Mouse (Mus musculus) liver (tissue): ENCODE data around the gene Arhgdib.
"Not testable (repeated sequence)": the region's sequence is repeated elsewhere in the genome, so short reads cannot be mapped to it uniquely, and the experiment has no call there.

Experiments used
- DNase-seq: peaks from one replicate; pipeline ENCODE4 v3.0.0-alpha.2; 2020; ENCODE audit warnings: mixed read lengths

Arhgdib gene

DNA sequence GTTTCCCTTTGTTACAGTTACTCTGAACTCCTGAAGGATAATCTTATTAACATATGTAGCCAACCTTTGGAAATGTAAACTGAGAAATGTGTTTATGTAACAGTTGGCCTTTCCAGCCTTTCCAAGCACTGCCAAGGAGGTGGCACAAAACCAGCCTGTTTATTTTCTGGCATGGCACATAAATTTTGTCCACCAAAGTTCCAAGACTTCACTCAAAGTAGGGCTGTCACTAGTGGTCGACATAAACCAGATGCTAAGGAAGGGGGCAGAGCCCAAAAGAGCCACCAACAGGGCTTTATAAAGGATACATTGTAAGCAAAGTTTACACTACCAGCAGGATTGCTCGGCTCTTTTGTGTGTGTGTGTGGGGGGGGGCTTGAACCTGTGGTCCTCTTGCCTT lies 23.8 kb downstream of the Arhgdib start:
- no peak for DNase-seq

DNA sequence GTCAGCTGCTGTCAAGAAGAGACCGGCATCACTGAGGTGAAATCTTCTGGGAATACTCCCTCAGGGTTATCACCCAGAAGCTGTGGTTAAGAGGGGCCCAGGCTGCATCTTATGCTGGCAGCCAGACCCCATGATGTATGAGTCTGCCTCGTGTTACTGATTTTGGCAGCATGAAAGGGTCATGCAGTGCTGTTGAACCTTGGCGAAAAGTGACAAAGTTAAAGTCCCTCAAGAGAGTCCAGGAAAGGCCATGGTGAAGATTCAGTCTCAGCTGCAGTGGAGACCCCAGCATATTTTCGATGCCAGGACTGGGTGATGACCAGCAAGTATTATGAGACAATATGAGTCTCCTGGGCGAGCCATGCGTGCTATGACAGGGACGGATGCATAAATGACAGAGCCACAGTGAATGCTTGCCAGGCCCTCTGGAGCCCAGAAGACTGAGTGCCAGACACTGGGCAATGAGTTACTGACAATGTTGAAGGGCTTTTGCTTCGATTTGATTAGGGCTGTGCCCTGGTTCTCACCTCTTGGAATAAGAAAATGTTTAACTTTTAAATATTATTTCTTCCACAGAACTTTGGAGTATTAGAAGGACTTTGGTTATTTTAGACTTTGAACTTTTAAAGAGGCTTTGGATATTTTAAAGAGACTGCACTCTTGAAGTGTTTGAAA lies 25.8 kb downstream of the Arhgdib start:
- DNase-seq, result no peak

DNA sequence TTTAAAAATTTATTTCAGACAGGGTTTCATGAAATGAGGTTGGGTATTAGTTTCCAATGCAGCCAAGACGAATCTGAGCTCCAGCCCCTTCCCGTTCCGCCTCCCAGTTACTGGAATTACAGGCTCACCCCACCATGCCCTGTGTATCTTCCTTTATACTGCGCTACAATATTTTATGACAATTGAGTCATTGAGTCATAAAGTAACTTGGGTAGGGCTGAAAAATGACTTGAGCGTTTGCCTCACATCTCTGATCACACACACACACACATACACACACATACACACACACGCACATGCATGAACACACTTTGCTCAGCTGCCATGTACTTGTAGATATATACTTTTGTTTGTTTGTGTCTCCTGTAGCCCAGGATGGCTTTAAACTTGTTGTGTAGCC lies 27.5 kb downstream of the Arhgdib start:
- no peak for DNase-seq

DNA sequence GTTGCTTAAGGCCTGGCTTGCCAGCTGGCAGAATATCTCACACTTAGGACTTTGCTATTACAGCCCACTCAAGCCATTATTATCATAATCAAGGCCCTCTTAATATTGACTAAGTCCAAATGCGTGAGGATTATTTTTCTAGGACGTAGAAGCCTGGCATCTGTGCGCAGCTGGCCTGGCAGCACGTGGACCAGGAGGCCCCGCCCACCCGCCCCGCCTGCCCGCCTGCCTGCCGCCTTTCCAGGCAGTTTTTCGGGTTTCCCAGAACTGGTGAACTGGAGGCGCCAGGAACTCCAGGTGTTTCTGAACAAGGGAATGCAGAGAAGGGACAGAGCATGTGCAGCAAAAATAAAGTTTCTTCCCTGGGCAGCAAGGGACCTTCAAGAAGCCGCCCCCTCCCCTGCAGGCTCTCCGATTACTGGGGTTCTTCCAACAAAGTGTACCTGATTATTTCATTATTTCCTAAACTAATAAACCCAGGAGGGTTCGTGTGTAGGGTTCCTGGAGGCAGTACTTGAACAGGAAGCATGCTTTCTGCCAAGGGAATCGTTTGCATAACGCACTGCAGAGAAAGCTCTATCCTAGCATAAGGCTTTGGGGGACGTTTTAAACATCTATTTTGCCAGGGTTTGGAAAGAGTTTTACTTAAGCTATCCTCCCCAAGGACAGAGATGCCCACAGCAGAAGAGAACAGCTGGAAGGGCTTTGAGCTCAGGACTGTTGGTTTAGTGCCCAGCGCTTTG lies 28.1 kb downstream of the Arhgdib start:
- peak; percentile 45 for DNase-seq

DNA sequence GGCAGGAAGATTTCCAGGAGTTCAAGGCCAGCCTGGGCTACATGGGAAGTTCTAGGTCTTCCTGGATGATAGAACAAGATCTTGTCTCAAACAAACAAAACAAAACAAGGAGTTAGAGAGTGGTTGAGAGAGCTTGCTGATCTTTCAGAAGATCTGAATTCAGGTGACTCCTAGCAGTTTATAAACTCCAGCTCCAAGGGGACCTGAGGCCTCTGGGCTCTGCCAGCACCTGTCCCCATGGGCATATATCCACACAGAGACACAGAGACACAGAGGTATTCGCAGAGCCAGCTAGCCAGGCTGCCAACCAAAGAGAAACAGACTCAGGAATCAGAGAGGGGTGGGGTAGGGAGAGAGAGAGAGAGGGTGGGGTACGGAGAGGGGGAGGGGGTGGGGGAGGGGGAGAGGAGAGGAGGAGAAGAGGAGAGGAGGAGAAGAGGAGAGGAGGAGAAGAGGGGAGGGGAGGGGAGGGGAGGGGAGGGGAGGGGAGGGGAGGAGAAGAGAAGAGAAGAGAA lies 28.9 kb downstream of the Arhgdib start:
- DNase-seq, result no peak

DNA sequence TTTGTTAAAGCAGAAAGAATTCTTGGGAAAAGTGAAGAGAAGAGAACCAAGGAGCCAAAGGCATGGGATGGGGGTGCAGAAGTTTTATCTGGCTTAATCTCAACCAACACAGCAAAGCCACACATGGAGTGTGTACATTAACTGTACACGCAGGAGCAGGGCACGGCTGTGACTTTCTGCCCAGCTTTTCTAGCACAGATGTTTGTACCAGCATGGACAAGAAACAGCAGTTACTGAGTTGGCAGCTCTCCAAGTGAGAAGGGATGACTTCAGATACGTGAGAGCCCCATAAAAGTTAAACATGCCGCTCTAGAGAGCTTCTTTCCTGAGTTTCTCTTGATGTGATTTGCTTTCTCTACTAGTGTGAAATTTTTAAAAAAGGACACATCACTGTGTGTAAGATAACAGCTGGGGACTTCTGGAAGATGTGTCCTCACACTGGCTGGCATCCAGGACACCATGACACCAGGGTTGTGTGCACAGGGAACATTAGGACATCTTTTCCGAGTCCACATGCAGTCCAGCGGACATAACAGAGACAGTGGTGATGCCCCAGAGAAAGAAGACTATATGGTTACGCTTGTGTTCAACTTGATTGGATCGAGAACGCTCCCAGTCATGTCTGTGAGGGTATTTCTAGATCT lies 31.3 kb downstream of the Arhgdib start:
- no peak for DNase-seq

DNA sequence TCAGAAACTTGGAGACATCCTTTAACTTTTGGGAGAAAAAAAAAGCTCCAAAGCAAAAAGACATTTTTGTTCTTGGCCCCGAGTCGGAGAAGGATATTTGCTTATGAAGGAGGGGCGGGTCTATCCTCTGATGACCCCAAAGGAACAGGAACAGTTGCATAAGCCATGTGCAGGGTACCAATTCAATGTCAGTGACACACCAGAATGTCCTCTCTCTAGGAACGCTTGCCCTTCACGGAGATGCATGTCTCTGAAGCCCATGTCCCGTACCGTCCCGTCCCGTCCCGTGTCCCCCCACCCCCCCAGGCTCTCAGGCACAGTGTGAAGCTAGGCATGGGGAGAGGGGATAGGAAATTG lies 34.8 kb downstream of the Arhgdib start:
- no peak for DNase-seq

DNA sequence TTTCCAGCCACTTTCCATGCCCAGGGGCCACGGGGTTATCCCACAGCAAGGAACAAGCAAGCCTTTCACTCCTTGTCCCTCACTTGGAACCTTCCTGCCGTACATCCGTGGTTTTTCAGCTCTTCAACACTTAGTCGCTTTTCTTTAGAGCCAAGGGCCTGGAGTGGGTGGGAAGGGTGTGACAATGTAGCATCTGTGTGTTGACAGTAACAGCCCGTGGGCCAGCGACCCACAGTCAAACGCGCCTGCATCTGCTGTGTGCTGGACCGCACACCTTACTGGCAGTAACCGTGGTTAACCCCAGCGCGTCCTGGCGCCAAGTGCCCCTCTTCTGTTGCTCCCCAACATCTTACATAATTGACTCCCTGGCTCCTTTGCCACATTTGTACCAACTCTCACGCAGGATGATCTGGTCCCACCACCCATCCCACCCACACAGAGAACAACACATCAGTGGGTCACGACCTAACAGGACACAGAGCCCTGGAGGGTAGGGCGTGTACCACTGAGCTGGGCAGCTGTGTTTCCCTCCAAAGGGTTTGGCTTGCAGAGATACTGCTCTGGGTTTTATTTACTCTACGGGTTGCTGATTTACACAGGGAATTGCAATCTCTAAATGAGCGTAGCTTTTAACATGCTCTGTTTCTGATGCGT lies 35.3 kb downstream of the Arhgdib start:
- no peak for DNase-seq

DNA sequence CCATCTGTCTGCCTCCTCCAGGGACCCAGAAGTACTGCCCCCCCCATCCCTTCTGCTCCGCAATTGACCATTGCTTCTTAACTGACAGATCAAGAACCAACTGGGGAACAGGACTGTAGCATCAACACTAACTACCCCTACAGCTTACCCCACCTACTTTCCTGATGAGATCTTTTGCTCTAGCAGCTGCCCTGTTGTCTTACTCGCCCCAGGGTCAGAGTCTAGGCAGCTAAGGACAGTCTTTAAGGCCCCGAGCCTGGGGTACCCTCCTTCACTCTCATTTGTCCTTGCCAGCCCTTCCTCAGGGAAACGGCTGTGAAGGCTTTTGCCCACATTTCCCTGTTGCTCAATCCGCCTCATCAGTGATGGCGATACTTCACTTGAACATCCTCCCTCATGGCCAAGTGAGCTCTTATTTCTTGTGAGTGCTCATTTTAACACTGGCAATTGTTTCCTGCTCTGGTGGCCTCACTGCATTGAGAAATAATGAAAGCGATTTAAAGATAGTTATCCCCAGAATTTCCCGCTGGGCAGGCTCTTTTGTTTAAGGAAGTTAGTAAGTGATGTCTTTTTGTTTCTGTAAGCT lies 37.7 kb downstream of the Arhgdib start:
- DNase-seq, result no peak

DNA sequence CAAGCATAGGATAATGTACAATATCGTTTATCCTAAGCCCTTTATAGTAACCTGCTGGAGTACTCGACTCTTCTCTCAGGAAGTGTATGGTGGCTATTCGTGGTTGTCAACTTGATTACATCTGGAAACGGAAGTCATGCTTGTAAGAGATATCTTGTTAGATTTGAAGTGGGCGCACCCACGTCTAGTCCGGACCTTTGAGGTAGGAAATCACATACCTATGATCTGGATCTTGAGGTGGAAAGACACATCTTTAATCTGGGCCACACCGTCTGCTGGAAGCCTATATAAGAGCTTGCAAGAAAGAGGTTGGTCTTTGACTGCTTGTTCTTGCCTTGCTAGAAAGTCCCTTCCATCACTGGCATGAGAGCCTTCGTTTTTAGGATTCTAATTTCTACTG lies 39.2 kb downstream of the Arhgdib start:
- DNase-seq, result no peak

DNA sequence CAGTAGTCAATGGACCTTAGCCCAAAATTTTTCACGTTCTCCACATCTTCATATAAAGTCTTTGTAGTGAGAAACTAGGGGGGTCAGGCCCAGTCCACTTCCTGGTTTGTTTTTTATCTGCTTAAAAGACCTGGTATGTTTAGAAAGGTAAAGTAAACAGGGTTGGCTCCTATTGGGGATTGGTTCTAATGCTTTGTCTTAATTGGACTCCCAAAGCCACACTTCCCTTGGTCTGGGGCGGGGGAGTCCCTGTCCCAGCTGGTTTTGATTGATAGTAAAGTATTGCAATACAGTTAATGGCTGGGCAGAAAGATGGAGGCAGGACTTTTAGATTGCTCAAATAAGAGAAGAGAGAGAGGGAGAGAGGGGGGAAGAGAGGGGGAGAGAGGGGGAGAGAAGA lies 40.7 kb downstream of the Arhgdib start:
- no peak for DNase-seq

DNA sequence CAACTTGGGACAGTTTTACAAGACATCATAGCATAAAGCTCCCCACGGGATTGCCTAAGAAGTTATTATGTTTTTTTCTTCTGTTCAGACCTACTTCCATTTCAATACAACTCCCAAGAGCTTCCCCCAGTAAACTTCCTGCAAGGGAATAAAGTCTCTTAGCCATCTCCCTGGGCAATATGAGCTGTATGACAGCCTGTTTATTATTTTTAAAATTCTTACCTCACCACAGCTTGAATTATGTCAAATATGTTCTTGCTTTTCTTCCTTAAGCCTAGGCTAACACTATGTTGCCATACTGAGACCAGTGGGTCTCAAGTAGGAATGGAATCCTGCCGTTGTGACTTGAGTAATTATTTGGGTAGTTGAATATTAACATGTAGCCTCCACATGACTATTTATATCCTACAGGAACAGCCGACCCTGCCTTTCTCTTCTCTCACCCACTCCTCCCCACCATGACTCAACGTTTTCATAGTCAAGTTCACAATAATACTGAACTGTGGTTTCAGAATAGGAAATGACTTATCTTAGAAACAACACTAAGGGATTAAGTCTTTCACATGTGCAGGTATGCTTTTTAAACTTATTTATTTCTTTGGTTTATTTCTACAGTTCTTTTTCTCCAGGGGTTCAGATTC lies 41.2 kb downstream of the Arhgdib start:
- DNase-seq, result no peak

DNA sequence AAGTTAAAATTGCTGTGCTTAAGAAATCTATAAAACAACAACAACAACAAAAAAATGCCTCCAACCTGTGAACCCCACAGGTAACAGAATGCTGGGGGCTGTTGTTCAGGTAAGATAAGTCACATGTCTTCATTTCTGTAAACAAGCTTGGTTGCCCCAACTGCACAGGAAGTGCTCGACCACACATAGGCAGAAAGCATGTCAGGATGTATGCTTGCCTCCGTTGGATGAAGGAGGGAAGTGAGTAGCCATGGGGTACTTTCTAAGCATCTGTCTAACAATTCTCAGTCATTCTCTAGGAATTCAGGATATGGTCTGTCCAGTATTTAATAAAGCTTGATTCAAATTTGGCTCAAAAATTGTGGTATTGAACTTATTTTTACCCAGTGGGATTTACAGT lies 42.7 kb downstream of the Arhgdib start:
- no peak for DNase-seq

DNA sequence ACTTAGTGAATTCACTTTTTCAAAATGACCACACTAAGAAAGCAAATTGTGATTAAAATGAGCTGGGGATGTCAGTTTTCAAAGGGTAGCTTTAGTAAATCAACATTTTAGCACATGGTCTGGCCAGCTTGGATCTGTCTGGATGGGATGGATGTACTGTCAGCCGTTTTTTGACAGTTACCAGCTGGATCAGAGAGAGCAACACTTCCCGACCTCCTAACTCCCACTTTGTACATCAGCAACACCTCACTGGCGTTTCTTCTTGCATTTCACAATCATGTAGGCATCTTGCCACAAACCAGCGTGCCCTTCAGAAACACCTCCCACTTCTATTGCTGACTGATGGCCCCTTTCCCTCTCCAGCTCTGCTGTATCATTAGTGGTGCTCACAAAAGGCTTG lies 43.5 kb downstream of the Arhgdib start:
- DNase-seq, result no peak

DNA sequence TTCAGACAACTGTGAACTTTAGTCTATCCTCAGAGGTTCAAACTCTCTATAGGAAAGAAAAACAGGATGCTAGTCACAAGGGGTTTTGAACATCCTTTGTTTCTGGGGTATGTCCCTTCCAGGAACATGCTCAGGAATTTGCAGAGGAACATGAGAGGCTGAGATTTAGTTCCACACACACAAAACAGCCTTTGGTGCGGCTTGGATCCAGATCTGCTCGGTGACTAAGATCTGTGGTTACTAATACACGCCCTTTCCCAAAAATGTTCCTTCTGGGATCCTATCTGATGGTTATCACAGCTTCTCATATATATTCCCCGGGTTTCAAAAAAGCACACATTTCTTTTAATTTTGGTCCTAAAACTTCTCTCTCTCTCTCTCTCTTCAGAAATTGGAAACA lies 43.9 kb downstream of the Arhgdib start:
- DNase-seq, result no peak

DNA sequence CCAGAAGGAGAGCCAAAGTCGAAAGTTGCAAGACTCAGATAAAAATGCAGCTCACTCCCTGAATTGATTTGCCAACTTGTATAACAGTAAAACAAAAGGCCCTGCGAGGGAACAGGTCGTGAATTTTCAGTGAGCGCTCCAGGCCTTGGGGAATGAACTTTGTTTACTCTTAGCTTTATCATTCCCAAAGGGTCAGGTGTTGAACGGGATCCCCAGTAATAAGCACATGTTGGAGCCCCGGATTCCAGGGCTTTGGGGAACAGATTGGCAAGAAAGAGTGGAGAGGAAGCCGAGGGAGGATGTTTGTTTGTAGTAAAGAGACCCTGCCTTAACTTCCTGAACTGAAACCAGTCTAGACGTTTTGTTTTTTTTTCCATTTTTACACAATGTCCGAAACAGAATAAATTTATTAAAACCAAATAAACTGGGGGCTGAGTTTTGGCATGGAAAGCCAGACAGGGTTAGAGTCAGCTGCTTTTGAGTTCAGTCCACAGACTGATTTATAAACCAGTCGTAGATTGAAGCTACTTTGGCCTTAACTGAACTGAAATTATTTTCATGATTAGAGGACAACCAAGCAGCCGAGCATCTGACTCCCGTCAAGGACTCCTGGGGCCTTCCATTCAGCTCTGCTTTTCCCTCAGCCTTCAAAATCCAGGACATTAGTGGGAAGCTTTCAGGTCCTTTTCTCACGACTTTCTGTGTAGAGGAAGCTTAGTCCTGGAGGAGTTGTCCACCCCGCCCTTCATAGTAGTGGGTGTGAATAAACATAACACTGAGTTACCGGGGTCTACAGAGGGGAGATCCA lies 47.0 kb downstream of the Arhgdib start:
- DNase-seq, result no peak

DNA sequence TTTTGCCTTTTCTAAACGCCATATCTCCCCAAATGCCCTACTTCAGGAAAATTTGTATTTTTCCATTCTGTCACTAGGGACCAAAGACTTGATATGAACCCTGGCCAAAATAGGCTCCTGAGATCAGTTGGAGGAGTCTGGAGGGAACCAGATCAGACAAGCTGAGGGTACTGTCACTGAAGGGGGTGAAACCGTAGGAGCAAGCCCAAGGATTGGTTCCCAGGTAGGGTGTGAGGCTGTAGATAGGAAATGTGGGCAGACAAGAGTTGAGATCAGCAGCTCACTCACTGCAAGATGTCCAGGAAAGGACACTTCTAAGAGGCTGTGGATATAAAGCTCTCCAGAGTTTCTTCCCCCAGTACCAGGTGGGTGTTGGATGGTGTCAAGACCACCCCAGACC lies 49.7 kb downstream of the Arhgdib start:
- DNase-seq, result no peak

DNA sequence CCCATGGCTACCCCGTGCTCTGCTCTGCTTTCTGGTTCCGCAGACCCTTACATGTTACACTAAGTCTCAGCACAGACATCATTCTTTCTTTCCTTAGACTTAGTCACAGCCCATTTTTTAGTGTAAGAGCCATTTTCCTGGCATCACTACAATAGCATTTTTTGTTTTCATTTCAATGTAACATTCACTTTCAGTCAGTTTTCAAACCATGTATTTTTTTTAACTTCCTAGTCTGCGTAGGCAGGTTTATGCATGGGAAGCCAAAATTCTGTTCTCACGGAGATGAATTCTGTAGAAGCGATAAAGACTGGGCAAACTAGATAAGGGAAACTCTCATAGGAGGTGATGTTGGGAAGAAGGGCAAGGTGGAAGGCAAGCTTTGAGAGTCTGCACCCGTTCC lies 52.1 kb downstream of the Arhgdib start:
- DNase-seq, result no peak

DNA sequence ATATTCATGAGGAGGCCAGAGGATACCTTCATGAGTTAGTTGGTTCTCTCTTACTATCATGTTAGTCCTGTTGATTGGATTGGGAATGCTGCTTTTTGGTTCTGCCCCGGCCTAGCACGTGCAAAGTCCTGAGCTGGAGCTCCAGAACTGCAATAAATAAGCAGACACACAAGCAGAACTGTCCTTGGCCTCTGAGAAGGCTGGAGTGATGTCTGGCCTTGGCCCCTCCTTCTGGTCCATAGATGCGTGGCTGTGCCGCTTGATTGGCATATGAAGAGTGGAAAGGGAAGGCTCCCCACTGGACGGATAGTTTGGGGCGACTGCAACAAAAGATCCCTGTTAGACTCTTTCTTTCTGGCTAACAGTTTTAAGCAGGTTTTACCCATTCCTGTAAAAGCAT lies 52.6 kb downstream of the Arhgdib start:
- DNase-seq, result no peak

DNA sequence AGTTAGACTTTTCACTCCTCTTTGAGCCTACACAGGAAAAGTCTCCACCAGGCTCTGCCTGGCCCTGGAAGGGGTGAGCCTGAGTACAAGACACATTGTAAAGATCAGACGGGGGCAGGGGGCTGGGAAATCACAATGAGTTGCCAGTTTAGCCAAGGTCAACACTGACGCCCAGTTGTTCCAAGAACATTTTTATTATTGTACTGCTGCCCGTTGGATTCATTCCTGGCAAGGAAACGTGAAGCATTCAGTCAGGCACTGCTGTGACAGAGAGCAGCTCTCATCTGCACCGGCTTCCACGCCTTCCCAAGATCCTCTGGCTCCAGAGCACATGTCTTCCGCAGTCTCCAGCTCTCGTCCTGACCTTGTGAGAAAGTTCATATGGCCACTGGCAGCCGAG lies 53.8 kb downstream of the Arhgdib start:
- DNase-seq, result no peak

DNA sequence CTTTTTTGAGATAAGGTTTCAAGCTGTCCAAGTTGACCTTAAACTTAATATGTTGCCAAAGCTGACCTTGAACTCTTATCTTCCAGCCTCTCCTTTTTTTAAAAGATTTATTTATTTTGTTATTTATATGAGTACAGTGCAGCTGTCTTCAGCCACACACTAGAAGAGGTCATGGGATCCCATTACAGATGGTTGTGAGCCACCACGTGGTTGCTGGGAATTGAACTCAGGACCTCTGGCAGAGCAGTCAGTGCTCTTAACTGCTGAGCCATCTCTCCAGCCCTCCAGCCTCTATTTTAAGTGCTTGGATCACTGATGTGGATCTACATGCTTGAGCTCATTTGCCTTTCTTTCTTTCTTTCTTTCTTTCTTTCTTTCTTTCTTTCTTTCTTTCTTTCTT lies 56.9 kb downstream of the Arhgdib start:
- DNase-seq, result not testable (repeated sequence)

DNA sequence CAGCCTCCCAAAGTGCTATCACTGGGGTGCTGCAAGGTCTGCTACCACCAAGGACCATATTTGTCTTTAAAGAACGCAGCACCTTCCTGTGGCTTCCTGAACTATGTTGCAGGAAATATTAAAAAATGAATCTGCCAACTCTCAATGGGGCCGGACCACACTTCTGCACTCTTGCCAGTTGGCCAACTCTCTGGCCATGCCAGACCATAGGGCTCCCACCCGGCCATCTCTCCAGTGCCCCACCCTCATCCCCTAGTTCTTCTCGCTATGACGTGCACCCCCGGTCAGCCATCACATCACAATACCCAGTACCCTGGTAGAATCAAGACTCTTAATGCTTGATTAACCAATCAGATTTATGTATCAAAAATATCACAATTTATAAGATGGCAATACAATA lies 57.7 kb downstream of the Arhgdib start:
- DNase-seq, result no peak
